Mouse (Mus musculus): ENCODE results near the gene Pcca. TPM values are rescaled to one million over a fixed set of nuclear protein-coding genes. Genes with fewer than 3 reads are reported as not detected.

Pcca gene
- polyA plus RNA-seq, 1 experiment: 7.2 TPM

DNA sequence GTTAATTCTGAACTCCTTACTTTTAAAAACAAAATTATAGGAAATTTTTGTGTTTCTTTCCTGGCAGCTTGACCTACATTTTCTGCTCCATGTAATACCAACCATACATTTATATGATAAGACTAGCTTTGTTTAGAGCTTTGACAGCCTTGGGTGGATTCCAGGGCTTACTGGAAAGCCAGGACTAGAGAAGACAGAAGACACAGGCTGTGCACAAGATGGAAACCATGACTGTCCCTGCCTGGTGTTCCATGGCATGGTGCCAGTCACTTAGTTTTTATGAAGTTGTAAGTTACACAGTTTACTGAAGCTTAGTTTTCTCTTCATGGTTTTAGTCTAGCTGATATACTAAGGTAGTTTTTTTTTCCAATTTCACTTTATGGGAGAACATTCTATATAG lies 202.7 kb downstream of the Pcca start:
- Histone ChIP-seq H3K4me1 (replicated peaks; ENCODE audit: control insufficient read depth, insufficient read depth, low read length) (no peaks in the 10 kb centered on the region), H3K27ac (ENCODE audit: control insufficient read depth, insufficient read depth, low read length) (no peak overlapping the region), H3K27me3 (ENCODE audit: control insufficient read depth, insufficient read depth, low read length) (no peaks in the 10 kb centered on the region), H3K4me3 (ENCODE audit: control insufficient read depth, insufficient read depth, low read length) (no peak overlapping the region), H3K36me3 (ENCODE audit: control insufficient read depth, insufficient read depth, low read length) (no peaks in the 10 kb centered on the region)
- DNase-seq: no peak
- TF ChIP-seq CTCF (IDR thresholded peaks at IDR 0.05; ENCODE audit: borderline replicate concordance, control insufficient read depth, extremely low read depth, insufficient read depth, low read length, poor library complexity) (no peak), POLR2A (IDR thresholded peaks at IDR 0.05; ENCODE audit: control insufficient read depth, extremely low read depth, insufficient read depth, low read length, poor library complexity) (no peak)

DNA sequence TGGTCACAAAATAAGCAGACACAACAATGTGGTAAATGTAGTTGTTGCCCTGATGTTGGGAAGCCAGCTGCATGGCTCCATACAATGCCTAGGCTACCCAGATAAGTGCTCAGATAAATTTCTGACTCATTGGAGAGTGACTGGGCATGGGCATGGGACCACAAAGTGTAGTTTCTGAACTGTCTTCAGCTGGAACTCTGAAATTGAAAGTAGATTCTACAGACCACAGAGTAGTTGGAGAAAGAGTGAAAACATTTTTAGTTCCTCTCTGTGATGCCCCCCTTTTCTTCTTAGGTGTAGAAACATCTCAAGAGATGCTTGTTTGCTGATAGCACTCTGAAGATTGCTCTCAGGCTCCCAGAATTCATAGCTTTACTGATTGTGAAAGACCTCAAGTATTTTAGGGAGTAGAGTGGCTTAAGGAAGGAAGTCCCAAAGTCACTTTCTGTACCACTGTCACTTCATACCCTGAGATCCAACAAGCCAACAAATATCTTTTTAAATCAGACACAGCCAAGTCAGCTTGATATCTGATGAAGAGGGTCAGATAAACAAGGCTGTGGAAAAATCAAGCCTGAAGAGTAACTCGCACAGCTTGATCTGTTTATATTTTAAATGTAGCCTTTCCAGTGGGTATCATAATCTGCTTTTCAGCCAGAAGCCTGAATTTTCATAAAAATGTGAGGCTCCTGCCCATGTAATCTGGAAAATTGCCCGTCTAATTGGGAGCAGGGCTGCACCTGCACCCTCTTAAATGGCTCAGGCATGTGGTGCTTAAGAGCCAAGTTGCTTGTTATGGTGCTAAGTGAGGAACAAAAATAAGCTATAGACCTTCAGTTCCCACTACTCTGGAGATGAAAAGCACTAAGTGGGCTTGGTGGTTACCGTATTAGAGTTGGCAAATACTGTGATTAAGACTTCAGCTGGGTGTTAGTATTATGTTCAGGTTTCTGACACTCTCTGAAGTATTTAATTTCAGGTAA lies 214.0 kb downstream of the Pcca start:
- WGBS: 68% methylated on average over 3 of the region's 3 CpGs

DNA sequence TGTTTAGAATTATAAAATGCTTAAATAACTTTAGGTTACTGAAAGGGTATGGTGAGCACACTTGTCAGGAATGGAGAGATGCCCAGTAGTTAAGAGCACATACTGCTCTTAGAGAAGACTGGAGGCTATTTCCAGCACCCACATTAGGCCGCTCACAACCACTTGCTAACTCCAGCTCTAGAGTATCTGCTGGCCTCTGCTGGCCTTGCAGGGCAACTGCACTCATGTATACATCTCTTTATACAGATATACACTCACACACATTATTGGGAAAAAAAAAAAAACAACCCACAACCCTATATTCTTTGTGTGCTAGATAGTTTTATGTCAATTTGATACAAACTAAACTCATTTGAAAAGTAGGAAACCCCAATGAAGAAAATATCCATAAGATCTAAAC lies 217.4 kb downstream of the Pcca start:
- no peak for TF ChIP-seq CTCF (IDR thresholded peaks at IDR 0.05; ENCODE audit: borderline replicate concordance, control insufficient read depth, extremely low read depth, insufficient read depth, low read length, poor library complexity)
- no peak for TF ChIP-seq POLR2A (IDR thresholded peaks at IDR 0.05; ENCODE audit: control insufficient read depth, extremely low read depth, insufficient read depth, low read length, poor library complexity)
- no peak for DNase-seq
- H3K27ac ChIP-seq (ENCODE audit: control insufficient read depth, insufficient read depth, low read length): no peak overlapping the region
- no peak overlapping the region for H3K4me3 ChIP-seq (ENCODE audit: control insufficient read depth, insufficient read depth, low read length)
- 100% methylated on average over 1 of the region's 1 CpGs for WGBS
- H3K27me3 ChIP-seq (ENCODE audit: control insufficient read depth, insufficient read depth, low read length): no peaks in the 10 kb centered on the region
- no peaks in the 10 kb centered on the region for H3K36me3 ChIP-seq (ENCODE audit: control insufficient read depth, insufficient read depth, low read length)
- H3K4me1 ChIP-seq (replicated peaks; ENCODE audit: control insufficient read depth, insufficient read depth, low read length): no peaks in the 10 kb centered on the region

More for the DNA sequence above, 214.0 kb downstream of the Pcca start:
- H3K4me1 ChIP-seq (replicated peaks; ENCODE audit: control insufficient read depth, insufficient read depth, low read length): no peaks in the 10 kb centered on the region
- H3K27ac ChIP-seq (ENCODE audit: control insufficient read depth, insufficient read depth, low read length): no peak overlapping the region
- H3K36me3 ChIP-seq (ENCODE audit: control insufficient read depth, insufficient read depth, low read length): no peaks in the 10 kb centered on the region
- DNase-seq: no peak
- TF ChIP-seq CTCF (IDR thresholded peaks at IDR 0.05; ENCODE audit: borderline replicate concordance, control insufficient read depth, extremely low read depth, insufficient read depth, low read length, poor library complexity) (no peak), POLR2A (IDR thresholded peaks at IDR 0.05; ENCODE audit: control insufficient read depth, extremely low read depth, insufficient read depth, low read length, poor library complexity) (no peak)
- H3K4me3 ChIP-seq (ENCODE audit: control insufficient read depth, insufficient read depth, low read length): no peak overlapping the region
- H3K27me3 ChIP-seq (ENCODE audit: control insufficient read depth, insufficient read depth, low read length): no peaks in the 10 kb centered on the region

- no peak overlapping the region for H3K4me3 ChIP-seq (ENCODE audit: control insufficient read depth, insufficient read depth, low read length)
- 84% methylated on average over 2 of the region's 2 CpGs for WGBS
- no peaks in the 10 kb centered on the region for H3K27me3 ChIP-seq (ENCODE audit: control insufficient read depth, insufficient read depth, low read length)
- no peak overlapping the region for H3K27ac ChIP-seq (ENCODE audit: control insufficient read depth, insufficient read depth, low read length)
- no peak for DNase-seq
- H3K36me3 ChIP-seq (ENCODE audit: control insufficient read depth, insufficient read depth, low read length): no peaks in the 10 kb centered on the region
- H3K4me1 ChIP-seq (replicated peaks; ENCODE audit: control insufficient read depth, insufficient read depth, low read length): no peaks in the 10 kb centered on the region
- TF ChIP-seq CTCF (IDR thresholded peaks at IDR 0.05; ENCODE audit: borderline replicate concordance, control insufficient read depth, extremely low read depth, insufficient read depth, low read length, poor library complexity): no peak
- TF ChIP-seq POLR2A (IDR thresholded peaks at IDR 0.05; ENCODE audit: control insufficient read depth, extremely low read depth, insufficient read depth, low read length, poor library complexity): no peak
Observed at GRCm38 (mm10) chr14:122753278-122753677, 219.2 kb downstream of the Pcca start.

DNA sequence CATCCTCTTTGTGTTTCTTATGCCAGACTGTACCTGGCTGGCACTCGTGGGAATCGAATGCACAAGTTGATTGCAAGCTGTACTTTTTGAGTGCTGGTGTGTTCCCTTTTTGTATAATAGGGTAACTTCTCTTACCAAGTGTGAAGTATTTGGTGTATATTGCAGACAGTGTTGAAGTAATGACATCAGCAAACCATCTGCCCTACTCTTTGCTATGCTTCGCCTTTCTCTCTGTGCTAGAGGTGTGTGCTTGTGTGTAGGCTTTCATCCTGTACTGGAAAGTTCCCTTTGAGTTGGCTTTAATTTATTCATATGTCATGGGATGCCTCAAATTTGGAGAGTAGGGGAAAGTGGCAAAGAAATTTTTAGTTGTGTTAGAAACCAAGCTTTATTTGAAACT lies 220.2 kb downstream of the Pcca start:
- Histone ChIP-seq H3K4me3 (ENCODE audit: control insufficient read depth, insufficient read depth, low read length) (no peak overlapping the region), H3K27ac (ENCODE audit: control insufficient read depth, insufficient read depth, low read length) (no peak overlapping the region), H3K36me3 (ENCODE audit: control insufficient read depth, insufficient read depth, low read length) (no peaks in the 10 kb centered on the region), H3K27me3 (ENCODE audit: control insufficient read depth, insufficient read depth, low read length) (no peaks in the 10 kb centered on the region), H3K4me1 (replicated peaks; ENCODE audit: control insufficient read depth, insufficient read depth, low read length) (no peaks in the 10 kb centered on the region)
- 97% methylated on average over 3 of the region's 3 CpGs for WGBS
- no peak for TF ChIP-seq POLR2A (IDR thresholded peaks at IDR 0.05; ENCODE audit: control insufficient read depth, extremely low read depth, insufficient read depth, low read length, poor library complexity)
- no peak for TF ChIP-seq CTCF (IDR thresholded peaks at IDR 0.05; ENCODE audit: borderline replicate concordance, control insufficient read depth, extremely low read depth, insufficient read depth, low read length, poor library complexity)
- no peak for DNase-seq

DNA sequence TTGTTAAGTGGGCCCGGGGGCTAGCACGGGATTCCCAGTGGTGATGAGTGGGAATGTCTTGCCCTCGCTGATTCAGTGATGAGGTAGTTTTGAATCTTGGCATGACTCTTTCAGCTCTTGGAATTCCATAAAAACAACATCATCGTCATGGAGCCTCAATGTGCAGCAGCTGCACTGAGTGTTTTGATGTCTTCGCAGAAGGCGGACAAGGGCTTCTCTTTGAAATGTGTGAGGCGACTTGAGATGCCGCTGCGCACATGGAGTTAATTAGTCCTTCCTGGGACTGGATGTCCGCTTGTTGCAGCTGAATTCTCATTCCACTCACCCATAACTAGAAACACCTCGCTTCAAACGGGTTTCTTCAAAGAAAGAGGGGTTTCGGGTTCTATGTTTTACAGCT lies 221.4 kb downstream of the Pcca start:
- Histone ChIP-seq H3K36me3 (ENCODE audit: control insufficient read depth, insufficient read depth, low read length) (no peaks in the 10 kb centered on the region), H3K27ac (ENCODE audit: control insufficient read depth, insufficient read depth, low read length) (no peak overlapping the region), H3K27me3 (ENCODE audit: control insufficient read depth, insufficient read depth, low read length) (no peaks in the 10 kb centered on the region), H3K4me1 (replicated peaks; ENCODE audit: control insufficient read depth, insufficient read depth, low read length) (no peaks in the 10 kb centered on the region), H3K4me3 (ENCODE audit: control insufficient read depth, insufficient read depth, low read length) (no peak overlapping the region)
- no peak for DNase-seq
- no peak for TF ChIP-seq POLR2A (IDR thresholded peaks at IDR 0.05; ENCODE audit: control insufficient read depth, extremely low read depth, insufficient read depth, low read length, poor library complexity)
- no peak for TF ChIP-seq CTCF (IDR thresholded peaks at IDR 0.05; ENCODE audit: borderline replicate concordance, control insufficient read depth, extremely low read depth, insufficient read depth, low read length, poor library complexity)
- WGBS: 93% methylated on average over 13 of the region's 13 CpGs

Data from thymus, adult 2 months (tissue).